ENCODE assay signal across 17 mouse cellular contexts in genomic region chr9:48728731-48729123, GRCm38 (mm10).
A peak's percentile ranks its signal among the peaks of the same experiment; 100 is the strongest.
DNase-seq lines count a peak whose midpoint lies in the region; ATAC-seq and TF ChIP-seq lines count a peak whose summit lies in the region.
"Had no signal": no experiment of that assay in that cellular context is flagged by ENCODE, and none has a peak within 500 bp of the region (broad histone marks: within the 10 kb centered on the region; RNA-seq: fewer than 3 reads in every experiment).

No protein-coding gene starts in this region.

- peak overlapping the region; percentile 33 for H3K4me3 ChIP-seq in gastrocnemius, adult 2 months
- no peak overlapping the region for H3K4me3 ChIP-seq in hindbrain, embryonic 10.5 days
- H3K4me3 ChIP-seq in hindbrain, embryonic 13.5 days: no peak overlapping the region
- H3K4me3 ChIP-seq in embryonic facial prominence, embryonic 10.5 days: no peak overlapping the region
- H3K4me3 ChIP-seq in heart, postnatal 0 days (ENCODE audit: low read depth, low read length): no peak overlapping the region
- H3K4me3 ChIP-seq: erythroblast, embryonic 14.5 days; kidney, embryonic 15.5 days; liver, embryonic 12.5 days; neural tube, embryonic 12.5 days had no signal

- H3K36me3 ChIP-seq in hindbrain, embryonic 10.5 days: no peaks in the 10 kb centered on the region
- no peaks in the 10 kb centered on the region for H3K36me3 ChIP-seq in hindbrain, embryonic 13.5 days
- H3K36me3 ChIP-seq in embryonic facial prominence, embryonic 10.5 days (replicated peaks): no peaks in the 10 kb centered on the region
- H3K36me3 ChIP-seq in heart, postnatal 0 days (replicated peaks; ENCODE audit: control insufficient read depth, insufficient read depth, low read length): no peaks in the 10 kb centered on the region
- H3K36me3 ChIP-seq: kidney, embryonic 15.5 days; liver, embryonic 12.5 days; neural tube, embryonic 12.5 days had no signal

- intact Hi-C loops in gastrocnemius, adult 2 months (cut with DNase I): no loop called here

- WGBS in hindbrain, embryonic 10.5 days: 75% methylated on average over 13 of the region's 13 CpGs
- WGBS in hindbrain, embryonic 13.5 days: 72% methylated on average over 13 of the region's 13 CpGs
- 56% methylated on average over 13 of the region's 13 CpGs for WGBS in embryonic facial prominence, embryonic 10.5 days
- 35% methylated on average over 13 of the region's 13 CpGs for WGBS in heart, postnatal 0 days

- no peak for ATAC-seq in hindbrain, embryonic 13.5 days (ENCODE audit: low FRiP score)
- no peak for ATAC-seq in heart, postnatal 0 days (ENCODE audit: insufficient read depth, low read depth)
- ATAC-seq: forebrain, postnatal 0 days; inflammation-experienced regulatory T-cells, adult 6 months; liver, embryonic 12.5 days; Patski had no signal

- no peak overlapping the region for H3K4me2 ChIP-seq in hindbrain, embryonic 13.5 days
- H3K4me2 ChIP-seq in heart, postnatal 0 days (ENCODE audit: low read depth, low read length): no peak overlapping the region
- H3K4me2 ChIP-seq: kidney, embryonic 15.5 days; liver, embryonic 12.5 days; neural tube, embryonic 12.5 days had no signal

- no peaks in the 10 kb centered on the region for H3K27me3 ChIP-seq in hindbrain, embryonic 10.5 days (ENCODE audit: insufficient read depth, poor library complexity, severe bottlenecking)
- H3K27me3 ChIP-seq in hindbrain, embryonic 13.5 days: 0 out of 2 replicates have a peak, but pooled peaks cover 3% of the 10 kb centered on the region
- H3K27me3 ChIP-seq in embryonic facial prominence, embryonic 10.5 days (replicated peaks; ENCODE audit: low read depth, poor library complexity, severe bottlenecking): peaks cover 36% of the 10 kb centered on the region
- no peaks in the 10 kb centered on the region for H3K27me3 ChIP-seq in heart, postnatal 0 days (ENCODE audit: control insufficient read depth, insufficient read depth, low read length)
- H3K27me3 ChIP-seq: neural tube, embryonic 12.5 days had no signal

- H3K4me1 ChIP-seq in hindbrain, embryonic 10.5 days (replicated peaks): peaks cover 68% of the 10 kb centered on the region
- peaks cover 59% of the 10 kb centered on the region for H3K4me1 ChIP-seq in hindbrain, embryonic 13.5 days (replicated peaks)
- H3K4me1 ChIP-seq in embryonic facial prominence, embryonic 10.5 days: peaks cover 74% of the 10 kb centered on the region
- H3K4me1 ChIP-seq in heart, postnatal 0 days (ENCODE audit: control insufficient read depth, insufficient read depth): peaks cover 83% of the 10 kb centered on the region

- no peak for TF ChIP-seq EP300 in heart, postnatal 0 days (IDR thresholded peaks at IDR 0.05; ENCODE audit: low read depth)

- TF ChIP-seq CTCF in gastrocnemius, adult 2 months (IDR thresholded peaks at IDR 0.05): no peak
- no peak for TF ChIP-seq CTCF in heart, postnatal 0 days (IDR thresholded peaks at IDR 0.05; ENCODE audit: low read depth)

- DNase-seq in gastrocnemius, adult 2 months: peak; percentile 84
- DNase-seq in gastrocnemius, postnatal 10 days: no peak
- DNase-seq in hindbrain, embryonic 10.5 days (ENCODE audit: low spot score): no peak
- DNase-seq in embryonic facial prominence, embryonic 10.5 days (ENCODE audit: low spot score): no peak
- peak; percentile 6 for DNase-seq in heart, postnatal 0 days (ENCODE audit: low spot score)
- DNase-seq in adipocyte (ENCODE audit: low spot score): no peak
- no peak for DNase-seq in cerebellum, postnatal 25 days
- DNase-seq: cerebellum, adult 2 months; forebrain, postnatal 0 days; right cerebral cortex, postnatal 14 days had no signal

- no peak overlapping the region for H3K9ac ChIP-seq in hindbrain, embryonic 13.5 days
- H3K9ac ChIP-seq in heart, postnatal 0 days (replicated peaks; ENCODE audit: low read depth, low read length): peak overlapping the region; percentile 42
- H3K9ac ChIP-seq: forebrain, postnatal 0 days; kidney, embryonic 15.5 days; liver, embryonic 12.5 days; neural tube, embryonic 12.5 days had no signal

- H3K27ac ChIP-seq in gastrocnemius, adult 2 months: peak overlapping the region; percentile 100
- peak overlapping the region; percentile 72 for H3K27ac ChIP-seq in hindbrain, embryonic 10.5 days
- no peak overlapping the region for H3K27ac ChIP-seq in hindbrain, embryonic 13.5 days
- H3K27ac ChIP-seq in embryonic facial prominence, embryonic 10.5 days (replicated peaks): 0 out of 2 replicates have a peak overlapping the region, but pooled peaks have one; percentile 5
- H3K27ac ChIP-seq in heart, postnatal 0 days (ENCODE audit: low read depth): peak overlapping the region; percentile 93
- H3K27ac ChIP-seq: kidney, embryonic 15.5 days; liver, embryonic 12.5 days; neural tube, embryonic 12.5 days had no signal

- no peaks in the 10 kb centered on the region for H3K9me3 ChIP-seq in hindbrain, embryonic 10.5 days
- H3K9me3 ChIP-seq in hindbrain, embryonic 13.5 days: no peaks in the 10 kb centered on the region
- H3K9me3 ChIP-seq in embryonic facial prominence, embryonic 10.5 days: no peaks in the 10 kb centered on the region
- H3K9me3 ChIP-seq in heart, postnatal 0 days (replicated peaks; ENCODE audit: control insufficient read depth, low read length): no peaks in the 10 kb centered on the region
- H3K9me3 ChIP-seq: kidney, embryonic 15.5 days; liver, embryonic 12.5 days; neural tube, embryonic 12.5 days had no signal

Comparison
In these comparisons a context has a peak if more than half of its experiments do, and no peak if none do; other contexts are left out.
1. DNase-seq: peak in gastrocnemius, adult 2 months (single experiment) and heart, postnatal 0 days (single experiment); none in gastrocnemius, postnatal 10 days (single experiment), hindbrain, embryonic 10.5 days (single experiment), embryonic facial prominence, embryonic 10.5 days (single experiment), adipocyte (single experiment) and cerebellum, postnatal 25 days (0 of 2).